Mouse (Mus musculus) adrenal gland, adult 2 months (tissue): Measurements from ENCODE around the gene Hoxb8. TPM values are rescaled to one million over a fixed set of nuclear protein-coding genes. Genes with fewer than 3 reads are reported as not detected.

Source experiments
- DNase-seq: peaks from one replicate; pipeline ENCODE4 v3.0.0; 2021
- polyA plus RNA-seq: library from polyadenylated mRNA; depleted of rRNA; stranded (reverse); fragments of >200 nt; gene quantifications from 2 replicates; pipeline ENCODE4 v1.2.3, GENCODE M21; 2012
- total RNA-seq, 2 experiments: library from RNA; stranded (reverse); gene quantifications; 2 replicates each; pipeline ENCODE4 v1.2.3; 2021

Hoxb8 gene
- total and polyA plus RNA-seq, 3 experiments: 67.3 to 428 (median 93.9) TPM

DNA sequence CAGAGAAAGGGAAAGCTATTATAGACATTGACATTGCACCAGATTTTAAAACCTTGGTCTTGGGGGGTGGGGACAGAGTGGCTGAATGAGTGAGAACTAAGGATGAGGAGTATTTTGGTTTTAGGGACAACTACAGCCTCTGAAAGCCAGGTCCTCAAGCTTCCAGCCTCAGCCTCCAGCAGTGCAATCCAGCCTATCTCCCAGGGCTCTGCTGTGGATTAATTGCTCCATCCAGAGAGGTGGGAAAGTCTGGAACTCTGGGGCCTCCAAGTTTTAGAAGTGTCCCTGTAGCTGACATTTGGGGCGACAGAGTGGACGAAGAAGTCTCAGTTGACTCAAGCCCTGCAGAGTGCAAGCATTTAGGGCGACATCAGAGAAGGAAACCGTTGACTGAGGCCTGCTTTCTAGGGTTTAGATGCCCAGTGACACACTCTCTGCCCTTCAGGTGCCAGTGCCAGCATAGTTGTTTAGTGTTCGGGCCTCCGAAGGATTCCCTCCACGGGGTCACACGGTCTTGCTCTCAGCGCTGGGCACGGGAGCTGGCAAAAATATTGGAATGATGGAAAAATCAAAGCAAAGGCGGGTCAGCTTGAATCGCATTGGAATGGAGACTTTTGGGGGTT lies 32.2 kb downstream of the Hoxb8 start:
- DNase-seq: peak; percentile 68

- peak; percentile 83 for DNase-seq
Observed at GRCm38 (mm10) chr11:96314671-96315343, 33.1 kb downstream of the Hoxb8 start.

DNA sequence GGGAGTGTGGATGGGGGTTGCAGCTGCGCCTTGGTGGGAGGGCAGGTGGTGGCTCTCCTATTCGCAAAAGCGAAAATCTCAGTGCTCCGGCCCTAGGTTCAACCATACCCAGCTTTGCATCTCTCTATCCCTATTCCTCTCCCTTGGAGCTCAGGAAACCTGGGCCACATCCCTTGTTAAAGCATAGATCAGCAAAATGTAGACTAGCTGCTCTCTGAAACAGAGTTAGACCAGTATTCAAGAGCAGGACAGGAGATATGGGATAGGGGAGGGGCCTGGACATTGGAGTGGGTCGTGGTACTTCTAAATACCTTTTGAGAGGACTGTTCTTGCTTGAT lies 33.6 kb downstream of the Hoxb8 start:
- peak; percentile 75 for DNase-seq

GRCm38 (mm10) chr11:96316696-96317607 lies 35.2 kb downstream of the Hoxb8 start:
- DNase-seq: no peak

DNA sequence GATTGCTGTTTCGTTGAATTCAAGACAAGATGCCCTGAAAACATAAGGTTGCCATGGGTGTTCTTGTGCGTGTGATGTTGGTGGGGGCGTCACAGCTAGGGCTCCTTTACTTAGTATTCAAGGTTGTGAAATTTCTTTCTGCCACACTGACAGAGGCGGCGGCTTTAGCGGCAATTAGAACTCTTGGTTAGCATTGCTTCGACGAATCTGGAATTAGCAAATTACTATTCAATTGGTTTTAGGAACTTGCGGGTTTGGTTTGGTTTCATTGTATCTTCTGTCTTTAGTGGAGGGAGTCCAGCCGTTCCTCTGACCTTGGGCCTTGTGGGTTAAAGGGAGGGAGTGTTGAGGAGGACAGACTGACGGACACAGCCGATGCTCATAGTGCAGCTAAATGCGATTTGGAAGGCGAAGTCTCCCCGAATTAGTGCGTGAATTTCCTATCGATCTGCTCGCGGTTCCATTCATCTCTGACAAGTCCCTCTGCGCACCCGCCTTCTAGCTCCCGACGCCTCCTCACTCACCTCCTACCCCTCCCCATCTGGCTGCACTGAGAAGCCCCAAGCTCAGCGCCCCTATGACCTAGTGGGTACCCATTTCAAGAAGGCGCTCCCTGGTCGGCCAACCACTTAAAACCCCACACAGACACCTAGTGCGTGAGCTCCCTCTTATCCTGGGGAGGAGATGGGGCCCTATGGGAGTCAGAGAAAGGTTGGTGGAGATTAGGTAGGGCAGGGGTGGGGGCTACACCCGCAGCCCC lies 36.1 kb downstream of the Hoxb8 start, which contains the start of gene Hoxb4:
Hoxb4 (plus strand) TSS at position 660 of the 760 bp plus-strand sequence.
- DNase-seq: peak; percentile 73

DNA sequence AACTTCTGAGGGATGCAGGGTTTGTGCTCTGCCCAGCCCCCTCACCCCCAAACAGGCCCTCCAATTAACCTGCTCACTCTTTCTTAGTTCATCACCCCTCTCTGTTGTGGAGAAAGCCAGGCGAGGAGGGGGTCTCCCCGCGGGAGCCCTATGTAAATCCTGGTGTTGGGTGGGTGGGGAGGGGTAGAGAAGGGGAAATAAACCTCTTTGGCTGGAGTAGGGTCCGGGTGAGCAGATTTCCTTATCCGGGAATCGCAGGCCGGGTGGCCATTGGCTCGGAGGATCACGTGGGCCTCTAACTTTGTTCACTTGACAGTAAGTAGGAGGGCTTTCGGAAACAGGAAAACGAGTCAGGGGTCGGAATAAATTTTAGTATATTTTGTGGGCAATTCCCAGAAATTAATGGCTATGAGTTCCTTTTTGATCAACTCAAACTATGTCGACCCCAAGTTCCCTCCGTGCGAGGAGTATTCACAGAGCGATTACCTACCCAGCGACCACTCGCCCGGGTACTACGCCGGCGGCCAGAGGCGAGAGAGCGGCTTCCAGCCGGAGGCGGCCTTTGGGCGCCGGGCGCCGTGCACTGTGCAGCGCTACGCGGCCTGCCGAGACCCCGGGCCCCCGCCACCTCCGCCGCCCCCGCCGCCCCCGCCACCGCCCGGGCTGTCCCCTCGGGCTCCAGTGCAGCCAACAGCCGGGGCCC lies 36.8 kb downstream of the Hoxb8 start:
- peak; percentile 91 for DNase-seq

GRCm38 (mm10) chr11:96319071-96319902 lies 37.6 kb downstream of the Hoxb8 start:
- peak; percentile 77 for DNase-seq

- peak; percentile 80 for DNase-seq
Observed at GRCm38 (mm10) chr11:96319910-96320309, 38.2 kb downstream of the Hoxb8 start.

GRCm38 (mm10) chr11:96320688-96321087 lies 39.0 kb downstream of the Hoxb8 start:
- peak; percentile 62 for DNase-seq

GRCm38 (mm10) chr11:96321846-96322245 lies 40.1 kb downstream of the Hoxb8 start:
- peak; percentile 61 for DNase-seq

DNA sequence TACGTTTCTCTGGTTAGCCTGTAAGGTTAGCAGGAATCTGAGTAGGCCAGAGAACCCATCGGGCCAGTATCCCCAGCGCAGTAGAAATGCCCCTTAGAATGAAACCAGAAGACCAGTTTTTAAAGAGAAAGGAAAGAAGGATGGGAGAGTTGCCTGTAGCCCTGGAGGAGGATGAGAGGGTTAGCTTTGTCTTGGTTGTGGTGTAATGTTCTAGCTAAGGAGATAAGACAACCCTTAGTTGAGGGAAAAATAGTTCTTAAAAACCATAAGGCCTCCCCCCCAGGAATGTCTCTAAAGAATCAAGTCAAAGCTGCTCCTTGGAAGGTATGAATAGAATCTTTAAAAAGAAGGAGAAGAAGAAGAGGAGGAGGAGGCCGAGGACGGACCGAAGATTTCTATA lies 41.0 kb downstream of the Hoxb8 start:
- no peak for DNase-seq

DNA sequence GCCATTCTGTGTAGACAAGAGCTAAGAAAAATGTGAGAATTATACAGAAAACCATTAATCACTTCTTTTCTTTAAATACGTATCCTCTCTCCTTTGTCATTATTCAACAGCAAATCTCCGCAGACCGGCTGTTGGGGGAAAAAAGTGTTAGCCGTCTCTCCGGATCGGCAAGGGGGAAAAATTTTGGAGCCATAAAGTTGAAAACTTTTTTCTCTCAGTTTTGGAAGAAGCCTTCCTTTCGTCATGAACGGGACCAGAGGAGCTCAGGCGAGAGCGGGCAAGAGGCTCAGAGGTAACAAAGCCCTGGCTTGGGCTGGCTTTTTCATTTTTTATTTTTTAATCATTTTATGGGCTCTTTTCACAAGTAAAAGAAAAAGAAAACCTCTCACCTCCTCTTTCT lies 41.4 kb downstream of the Hoxb8 start, which contains the start of gene Hoxb3:
Hoxb3 (plus strand) TSS at position 173 of the 400 bp plus-strand sequence.
- no peak for DNase-seq

DNA sequence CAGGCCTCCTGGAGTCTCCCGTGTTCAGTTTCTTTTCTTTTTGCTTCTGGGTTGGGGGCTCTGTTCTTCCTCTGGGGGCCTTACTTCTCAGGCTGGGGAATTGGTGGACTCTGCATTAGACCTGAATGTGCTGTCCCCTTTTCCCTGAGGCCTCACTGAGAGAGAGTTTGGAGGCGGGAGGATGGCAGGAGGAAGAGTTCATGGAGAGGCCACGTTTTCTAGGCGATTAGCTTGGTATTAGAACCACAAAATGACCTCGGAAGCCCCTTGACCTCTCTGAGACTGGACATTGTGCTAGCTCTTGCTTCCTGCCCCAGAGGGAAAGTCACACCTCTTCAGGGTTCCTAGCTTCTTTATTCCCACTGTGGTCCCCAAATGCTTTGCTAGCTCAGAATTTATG lies 42.4 kb downstream of the Hoxb8 start:
- DNase-seq: peak; percentile 63

GRCm38 (mm10) chr11:96324965-96325364 lies 43.3 kb downstream of the Hoxb8 start:
- DNase-seq: no peak

DNA sequence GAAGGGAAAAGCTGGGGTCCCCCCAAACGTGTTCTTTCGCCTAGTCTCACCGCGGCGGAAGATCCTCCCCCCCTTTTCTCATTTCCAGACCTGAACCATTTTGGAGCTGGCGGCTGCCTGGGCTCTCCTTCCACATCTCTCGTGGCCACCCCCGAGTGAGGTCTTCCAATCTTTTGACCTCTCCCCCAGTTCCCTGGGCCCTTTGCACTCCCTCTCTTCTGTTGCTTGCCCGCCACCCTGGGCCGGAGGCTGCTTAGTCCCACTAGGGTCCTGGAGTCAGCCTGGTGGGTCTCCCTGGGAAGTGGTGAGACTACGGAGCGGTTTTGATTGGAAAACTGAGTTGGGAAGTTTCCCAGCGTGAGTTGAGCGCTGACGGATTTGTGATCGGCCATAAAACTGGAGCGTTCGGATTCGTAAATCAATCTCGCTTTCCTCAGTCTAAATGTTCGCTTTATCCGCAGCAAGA lies 44.1 kb downstream of the Hoxb8 start:
- DNase-seq: peak; percentile 69

DNA sequence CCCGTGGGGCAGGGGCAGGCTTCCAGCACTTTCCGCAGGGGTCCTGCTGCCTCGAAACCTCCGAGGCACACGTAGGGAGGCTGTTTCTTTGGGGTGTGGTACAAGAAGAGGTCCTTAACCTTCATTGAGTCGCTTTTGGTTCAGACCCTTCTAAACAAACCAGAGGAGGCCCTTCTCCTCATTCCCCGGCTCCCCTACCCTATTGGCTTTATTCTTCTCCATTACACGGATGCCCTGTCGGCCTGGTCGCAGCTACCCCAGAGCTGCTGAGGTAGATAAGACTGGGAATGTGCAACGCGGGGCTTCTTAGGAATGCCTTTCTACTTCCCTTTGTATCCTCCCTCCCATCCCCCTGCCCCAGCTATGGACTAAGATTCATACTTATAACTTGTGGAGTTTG lies 45.0 kb downstream of the Hoxb8 start:
- no peak for DNase-seq

DNA sequence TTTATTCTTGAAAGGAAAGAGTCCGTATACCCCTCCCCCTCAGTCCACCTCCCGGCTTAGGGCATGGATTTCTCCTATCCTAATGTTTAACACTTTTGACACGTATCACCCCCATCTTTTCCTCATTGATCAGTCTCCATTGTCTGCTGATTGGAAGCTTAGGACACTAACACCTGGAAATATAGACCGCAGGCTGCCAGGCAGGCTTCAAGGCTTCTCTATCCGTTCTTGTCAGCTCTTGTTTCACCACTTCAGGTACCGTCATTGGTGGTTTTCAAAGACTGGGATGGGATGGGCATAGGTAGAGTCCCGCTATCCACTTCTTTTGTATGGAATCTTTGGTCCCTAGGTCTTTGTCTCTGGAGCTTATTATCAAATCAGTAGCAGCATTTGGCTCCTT lies 45.4 kb downstream of the Hoxb8 start:
- no peak for DNase-seq

- DNase-seq: no peak
Observed at GRCm38 (mm10) chr11:96327750-96328149, 46.0 kb downstream of the Hoxb8 start.

DNA sequence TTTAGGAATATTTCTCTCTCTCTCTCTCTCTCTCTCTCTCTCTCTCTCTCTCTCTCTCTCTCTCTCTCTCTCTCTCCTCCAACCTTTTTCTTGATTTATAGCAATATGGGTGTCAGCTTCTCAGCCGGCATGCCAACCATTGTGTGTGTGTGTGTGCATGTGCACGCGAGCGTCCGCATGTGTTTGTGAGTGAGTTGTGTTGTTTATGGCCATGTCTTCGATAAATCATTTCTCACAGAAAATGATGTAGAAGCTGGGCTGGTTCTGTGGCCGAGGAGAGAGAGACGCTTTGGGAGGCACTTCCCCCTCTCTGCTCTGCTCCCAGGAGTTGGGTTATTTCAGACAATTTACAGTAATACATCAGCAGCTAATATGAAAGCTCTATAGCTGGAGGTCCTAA lies 46.9 kb downstream of the Hoxb8 start:
- no peak for DNase-seq

- DNase-seq: no peak
Observed at GRCm38 (mm10) chr11:96332105-96332504, 50.4 kb downstream of the Hoxb8 start.
